Mouse (Mus musculus): ENCODE measurements at regions not wholly inside any gene's neighbourhood (a gene's known extent, or its start where the extent isn't known, plus 50 kb on each side); places are given as distances from the start of the nearest gene placed in this dataset.
A peak's percentile ranks its signal among the peaks of the same experiment; 100 is the strongest.

DNA sequence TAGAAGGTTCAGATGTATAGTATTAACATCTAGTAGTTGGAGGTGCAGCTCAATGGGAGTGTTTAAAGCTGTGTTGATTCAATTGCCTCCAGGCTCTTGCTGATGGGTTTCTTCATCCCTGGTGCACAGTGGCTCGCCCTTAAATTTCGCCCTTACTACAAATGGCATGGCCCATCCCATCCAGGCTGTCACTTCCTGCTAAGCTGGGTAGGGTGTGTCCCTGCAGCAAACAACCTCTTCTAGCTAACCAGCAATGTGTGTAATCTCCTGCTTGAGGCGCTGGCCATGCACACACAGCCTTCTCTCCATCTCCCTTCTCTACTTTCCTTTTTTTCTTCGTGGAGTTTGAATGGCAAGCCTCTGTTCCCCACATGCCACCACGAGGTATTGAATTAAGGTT, 238.1 kb upstream of the Id2 start:
- ATAC-seq (replicated peaks in 1 of 2; ENCODE audit: insufficient read depth in 1 of 2, low FRiP score in 2 of 2, low TSS enrichment in 1 of 2, low read depth in 1 of 2, poor library complexity in 2 of 2, severe bottlenecking in 2 of 2): peak in 1 of 2 experiments; percentile 18; a peak in 1 of 4 replicates

DNA sequence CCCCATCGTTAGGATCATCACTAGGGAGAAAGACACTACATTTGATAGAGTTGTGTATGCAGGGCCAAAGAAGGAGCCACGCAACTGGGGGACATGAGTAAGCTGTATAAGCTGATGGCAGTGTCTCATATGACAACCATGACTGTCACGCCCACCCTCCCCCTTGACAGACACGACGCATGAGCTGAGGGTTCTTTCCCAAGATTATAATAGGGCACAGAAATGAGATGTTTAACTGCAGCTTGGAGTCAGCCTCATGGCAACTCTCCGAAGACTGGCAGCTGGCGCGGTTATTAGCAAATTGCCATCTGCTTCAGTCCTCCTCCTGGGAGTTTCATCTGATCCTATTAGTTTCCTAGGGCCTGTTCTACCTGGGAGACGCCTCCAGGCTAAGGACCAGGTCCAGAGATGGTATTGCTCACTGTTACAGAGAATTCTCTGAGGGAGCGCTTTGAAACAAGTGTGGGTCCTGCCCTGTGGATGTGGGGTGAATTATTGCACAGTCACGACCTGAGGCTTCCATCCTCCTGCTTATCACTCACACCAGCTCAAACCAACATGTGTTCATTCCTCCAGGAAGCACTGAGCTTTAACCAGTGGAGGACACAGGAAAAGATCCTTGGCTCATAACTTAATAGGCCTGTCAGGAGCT, 235.6 kb upstream of the Id2 start:
- ATAC-seq (replicated peaks in 1 of 2; ENCODE audit: insufficient read depth in 1 of 2, low FRiP score in 2 of 2, low TSS enrichment in 1 of 2, low read depth in 1 of 2, poor library complexity in 2 of 2, severe bottlenecking in 2 of 2): no peak

DNA sequence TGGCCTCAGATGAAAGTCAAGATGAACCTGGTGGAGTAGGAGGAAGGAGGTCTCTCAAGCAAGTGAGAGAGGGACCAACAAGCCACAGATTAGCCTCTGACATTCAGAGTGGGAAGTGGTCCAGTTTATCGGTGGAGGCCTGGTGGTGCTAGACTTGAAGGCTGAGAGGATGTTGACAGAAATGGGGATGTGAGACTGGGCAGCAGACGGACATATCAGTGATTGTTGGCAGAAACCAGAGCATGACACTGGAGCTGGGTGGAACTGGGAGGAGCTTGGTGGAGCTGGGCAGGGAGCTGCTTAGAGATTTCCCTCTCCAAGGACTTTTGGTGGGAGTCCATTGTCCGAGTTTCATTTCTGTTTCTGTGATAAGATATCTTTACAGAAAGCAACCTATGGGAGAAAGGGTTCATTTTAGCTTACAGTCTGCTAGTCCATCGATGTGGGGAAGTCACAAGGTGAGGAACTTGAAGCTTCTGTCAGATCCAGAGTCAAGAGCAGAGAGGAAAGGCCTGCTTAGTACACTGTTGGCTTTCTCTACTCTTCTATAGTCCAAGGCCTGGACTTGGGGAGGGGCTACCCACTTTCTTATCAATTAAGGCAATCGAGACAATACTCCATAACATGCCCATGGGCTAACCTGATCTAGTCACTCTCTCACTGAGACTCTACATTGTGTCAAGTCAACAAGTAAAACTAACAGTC, 233.2 kb upstream of the Id2 start:
- peak; percentile 47 to 62; a peak in 3 of 4 replicates for ATAC-seq (replicated peaks in 1 of 2; ENCODE audit: insufficient read depth in 1 of 2, low FRiP score in 2 of 2, low TSS enrichment in 1 of 2, low read depth in 1 of 2, poor library complexity in 2 of 2, severe bottlenecking in 2 of 2)

DNA sequence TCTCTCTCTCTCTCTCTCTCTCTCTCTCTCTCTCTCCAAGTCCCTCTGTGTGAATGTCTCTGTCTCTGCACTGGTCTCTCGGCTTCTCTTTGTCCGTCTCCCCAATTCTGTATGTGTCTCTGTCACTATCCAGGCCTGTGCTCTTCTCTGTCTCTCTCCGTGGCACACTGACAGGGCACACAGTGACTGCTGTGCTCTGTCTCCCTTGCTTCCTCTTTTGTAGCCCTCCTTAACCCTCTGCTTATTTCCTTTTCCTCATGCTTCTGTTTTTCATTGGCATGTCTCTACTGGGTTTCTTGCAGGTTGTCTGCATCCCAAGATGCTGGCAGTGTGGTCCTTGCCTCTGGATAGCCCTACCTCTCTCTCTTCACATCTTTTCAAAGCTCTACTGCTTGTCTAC, 229.0 kb upstream of the Id2 start:
- peak; percentile 58 to 71 for ATAC-seq (replicated peaks in 1 of 2; ENCODE audit: insufficient read depth in 1 of 2, low FRiP score in 2 of 2, low TSS enrichment in 1 of 2, low read depth in 1 of 2, poor library complexity in 2 of 2, severe bottlenecking in 2 of 2)

DNA sequence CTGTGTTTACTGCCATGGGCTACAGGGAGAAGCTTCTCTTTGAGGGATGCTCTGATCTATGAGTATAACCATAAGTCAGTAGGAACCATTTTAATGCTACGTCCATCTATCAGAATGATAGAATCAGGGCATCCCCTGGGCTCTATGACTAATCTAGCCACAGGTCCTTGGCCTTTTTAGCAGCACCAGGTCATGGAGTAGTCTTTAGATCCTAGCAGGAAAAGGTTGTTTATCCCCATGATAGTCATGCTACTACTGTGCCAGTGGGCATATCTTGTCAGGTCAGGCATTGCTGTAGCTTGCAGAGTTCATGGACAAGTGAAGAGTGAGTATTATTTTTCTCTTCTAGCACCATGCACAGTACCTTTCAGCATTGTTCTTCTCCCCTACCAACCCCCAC, 226.2 kb upstream of the Id2 start:
- no peak for ATAC-seq (replicated peaks in 1 of 2; ENCODE audit: insufficient read depth in 1 of 2, low FRiP score in 2 of 2, low TSS enrichment in 1 of 2, low read depth in 1 of 2, poor library complexity in 2 of 2, severe bottlenecking in 2 of 2)

DNA sequence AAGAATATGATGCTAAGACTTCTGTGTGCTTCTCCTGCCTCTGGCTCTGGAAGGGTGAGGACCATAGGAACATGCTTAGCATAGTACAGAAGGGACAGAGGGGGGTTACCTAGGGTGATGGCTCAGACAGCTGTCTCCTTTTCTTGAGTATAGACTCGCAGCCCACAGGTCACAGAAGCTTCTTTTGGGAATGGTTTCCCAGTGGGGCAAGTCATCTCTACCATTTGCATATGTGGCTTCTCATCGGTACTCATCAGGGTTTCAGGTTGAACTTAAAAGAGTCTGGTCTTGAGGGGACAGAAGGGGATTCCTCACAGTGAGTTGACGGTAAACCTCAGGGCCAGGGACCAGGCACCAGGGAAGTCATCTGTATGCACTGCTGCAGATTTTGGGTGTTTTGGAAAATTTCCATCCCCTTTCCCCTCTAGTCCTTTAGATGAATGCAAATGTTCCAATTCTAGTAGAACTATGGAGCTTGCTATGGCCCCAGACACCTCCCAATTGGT, 223.4 kb upstream of the Id2 start:
- 0 out of 4 replicates have a peak, but pooled peaks of 1 of the 2 experiments have one; percentile 27 for ATAC-seq (replicated peaks in 1 of 2; ENCODE audit: insufficient read depth in 1 of 2, low FRiP score in 2 of 2, low TSS enrichment in 1 of 2, low read depth in 1 of 2, poor library complexity in 2 of 2, severe bottlenecking in 2 of 2)

DNA sequence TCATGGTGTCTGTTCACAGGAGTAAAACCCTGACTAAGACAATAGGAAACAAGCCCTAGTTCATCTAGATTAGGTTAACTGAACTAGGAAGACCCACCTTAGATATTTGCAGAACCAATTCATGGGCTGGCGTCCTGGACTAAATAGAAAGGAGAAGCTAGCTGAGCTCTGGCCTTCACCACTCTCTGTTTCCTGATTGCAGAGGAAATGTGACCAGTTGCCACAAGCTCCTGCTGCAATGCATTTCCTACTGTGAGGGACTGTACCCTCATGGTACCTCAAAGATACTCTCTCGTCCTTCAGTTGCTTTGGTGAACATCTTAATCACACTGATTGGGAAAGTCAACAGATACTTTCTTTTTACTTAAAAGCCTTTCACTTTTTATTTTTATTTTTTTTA, 222.9 kb upstream of the Id2 start:
- ATAC-seq (replicated peaks in 1 of 2; ENCODE audit: insufficient read depth in 1 of 2, low FRiP score in 2 of 2, low TSS enrichment in 1 of 2, low read depth in 1 of 2, poor library complexity in 2 of 2, severe bottlenecking in 2 of 2): peak; percentile 20 to 78; a peak in 2 of 4 replicates

DNA sequence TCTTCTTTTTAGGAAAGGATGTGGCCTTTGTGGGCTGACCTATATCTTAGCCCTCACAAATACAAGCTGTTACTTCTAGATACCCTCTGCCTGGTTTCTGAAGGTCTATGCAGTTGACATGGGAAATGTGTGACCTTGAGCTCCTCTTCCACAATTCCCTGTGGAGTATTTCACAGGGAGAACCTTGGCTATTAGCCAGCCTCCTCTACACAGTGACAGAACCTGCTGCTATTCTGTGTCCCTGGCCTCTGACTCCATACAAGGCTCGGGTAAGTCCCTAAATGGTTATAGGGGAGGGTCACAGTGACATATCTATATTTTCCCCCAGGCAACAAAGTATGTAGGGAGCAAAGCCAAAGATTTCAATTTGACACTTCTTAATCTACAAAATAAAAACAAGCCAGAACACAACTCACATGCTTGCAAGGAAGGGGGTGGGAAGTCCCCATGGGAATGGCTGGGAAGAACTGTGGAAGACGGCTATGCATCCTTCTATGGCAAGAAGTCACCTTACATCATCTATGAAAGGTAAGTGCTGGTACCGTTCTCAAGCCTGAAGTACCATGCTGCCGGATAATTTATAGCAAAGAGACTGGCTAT, 221.2 kb upstream of the Id2 start:
- no peak for ATAC-seq (replicated peaks in 1 of 2; ENCODE audit: insufficient read depth in 1 of 2, low FRiP score in 2 of 2, low TSS enrichment in 1 of 2, low read depth in 1 of 2, poor library complexity in 2 of 2, severe bottlenecking in 2 of 2)

DNA sequence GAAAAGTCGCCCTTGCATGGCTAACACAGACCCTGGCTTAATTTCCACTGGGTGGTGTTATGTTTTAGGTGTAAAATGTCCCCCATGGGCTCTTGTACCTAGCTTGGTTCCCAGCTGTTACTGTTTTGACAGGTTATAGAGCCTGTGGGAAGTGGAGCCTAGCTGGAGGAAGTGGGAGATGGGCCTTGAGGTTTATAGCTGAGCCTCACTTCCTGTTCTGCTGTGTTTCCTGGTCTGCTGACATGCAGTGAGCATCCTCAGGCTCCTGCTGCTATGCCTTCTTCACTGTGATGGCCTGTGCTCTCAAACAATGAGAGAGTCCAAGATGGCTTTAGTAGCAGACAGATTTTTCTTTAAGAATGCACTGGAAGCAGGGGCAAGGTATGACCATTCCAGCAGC, 219.0 kb upstream of the Id2 start:
- peak in 1 of 2 experiments; percentile 61; a peak in 2 of 4 replicates for ATAC-seq (replicated peaks in 1 of 2; ENCODE audit: insufficient read depth in 1 of 2, low FRiP score in 2 of 2, low TSS enrichment in 1 of 2, low read depth in 1 of 2, poor library complexity in 2 of 2, severe bottlenecking in 2 of 2)

DNA sequence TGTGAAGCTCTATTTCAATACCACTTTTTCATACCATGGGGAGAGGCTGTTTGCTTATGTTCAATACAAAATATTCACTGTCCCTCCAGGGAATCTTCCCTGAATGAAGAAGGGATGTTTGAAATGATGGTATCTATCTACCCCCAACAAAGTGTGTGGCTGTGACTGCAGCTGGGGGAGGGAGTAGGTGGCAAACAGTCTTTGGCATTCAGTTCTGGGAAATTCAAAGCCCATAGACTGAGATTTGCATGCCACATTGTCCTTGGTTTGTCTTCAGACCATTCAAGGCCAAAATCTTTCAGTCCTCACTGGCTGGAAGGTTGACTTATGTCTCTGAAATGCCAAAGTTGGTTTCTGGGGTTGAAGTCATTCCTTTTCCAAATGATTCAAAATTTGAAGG, 216.3 kb upstream of the Id2 start:
- ATAC-seq (replicated peaks in 1 of 2; ENCODE audit: insufficient read depth in 1 of 2, low FRiP score in 2 of 2, low TSS enrichment in 1 of 2, low read depth in 1 of 2, poor library complexity in 2 of 2, severe bottlenecking in 2 of 2): no peak

DNA sequence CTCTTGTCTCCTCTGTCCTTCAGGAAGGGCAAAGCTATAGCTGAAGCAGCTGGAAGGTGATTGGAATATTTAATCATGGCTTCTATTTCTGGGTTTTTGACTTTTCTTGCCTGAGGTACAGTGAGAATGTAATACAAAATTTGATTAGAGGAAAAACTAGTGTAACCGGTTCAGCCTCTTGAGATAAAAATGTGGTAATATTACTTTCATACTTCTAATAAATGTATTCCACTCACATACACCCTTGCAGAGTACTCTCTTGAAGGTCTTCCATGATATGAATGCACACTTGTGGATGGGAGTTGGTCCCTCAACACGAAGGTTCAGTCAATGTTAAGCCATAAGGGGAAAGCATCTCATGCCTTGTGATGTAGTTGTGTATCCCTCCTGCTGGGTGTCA, 215.4 kb upstream of the Id2 start:
- no peak for ATAC-seq (replicated peaks in 1 of 2; ENCODE audit: insufficient read depth in 1 of 2, low FRiP score in 2 of 2, low TSS enrichment in 1 of 2, low read depth in 1 of 2, poor library complexity in 2 of 2, severe bottlenecking in 2 of 2)

DNA sequence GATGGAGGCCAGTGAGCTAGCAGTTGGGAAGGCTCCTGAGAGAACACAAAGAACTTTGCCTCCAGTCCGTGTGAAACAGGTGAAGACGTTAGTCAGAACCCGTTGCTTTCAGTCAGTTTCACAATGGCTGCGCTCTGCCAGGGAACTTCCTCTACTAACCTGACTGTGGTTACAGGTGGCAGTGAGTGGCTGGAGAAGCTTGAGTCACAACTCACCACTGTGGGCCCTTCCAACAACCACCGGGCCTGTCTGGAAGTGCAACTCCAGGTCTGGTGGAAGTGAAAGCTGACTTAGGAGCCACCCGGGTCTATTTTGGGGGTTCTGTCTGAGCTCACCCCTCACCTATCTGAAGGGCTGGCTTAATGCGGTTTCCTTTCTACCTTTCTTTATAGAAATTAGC, 214.8 kb upstream of the Id2 start:
- peak; percentile 82 to 84 for ATAC-seq (replicated peaks in 1 of 2; ENCODE audit: insufficient read depth in 1 of 2, low FRiP score in 2 of 2, low TSS enrichment in 1 of 2, low read depth in 1 of 2, poor library complexity in 2 of 2, severe bottlenecking in 2 of 2)

DNA sequence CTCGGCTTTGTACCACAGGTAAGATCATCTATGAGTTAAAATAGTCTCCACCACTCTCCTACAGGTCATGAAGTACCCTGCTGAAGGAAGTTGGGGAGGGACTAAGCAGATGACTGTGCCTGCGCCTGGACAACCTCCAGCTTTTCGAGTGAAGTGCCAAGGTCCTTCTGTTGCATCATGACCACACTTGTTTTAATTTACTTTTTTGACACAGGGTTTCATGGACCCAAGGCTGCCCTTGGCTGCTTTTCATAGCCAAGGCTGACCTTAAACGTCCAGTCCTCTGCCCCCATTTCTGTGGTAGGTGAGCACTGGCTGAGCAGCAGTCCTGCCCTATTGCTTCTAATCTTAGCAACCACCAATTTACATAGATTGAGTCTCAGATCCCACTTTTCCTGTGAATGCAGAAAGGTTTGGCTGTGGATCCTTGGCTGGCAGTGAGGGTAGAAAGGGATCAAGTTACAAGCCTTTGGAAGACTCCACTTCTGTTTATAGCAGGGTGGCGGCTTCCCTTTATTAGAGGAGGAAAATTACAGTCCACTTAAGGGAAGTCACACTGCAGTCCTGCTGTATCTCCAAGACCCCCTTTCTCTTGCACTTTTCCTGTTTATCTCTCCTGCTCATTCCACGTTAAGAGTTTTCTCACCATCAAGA, 213.5 kb upstream of the Id2 start:
- ATAC-seq (replicated peaks in 1 of 2; ENCODE audit: insufficient read depth in 1 of 2, low FRiP score in 2 of 2, low TSS enrichment in 1 of 2, low read depth in 1 of 2, poor library complexity in 2 of 2, severe bottlenecking in 2 of 2): peak in 1 of 2 experiments; percentile 33; a peak in 1 of 4 replicates

DNA sequence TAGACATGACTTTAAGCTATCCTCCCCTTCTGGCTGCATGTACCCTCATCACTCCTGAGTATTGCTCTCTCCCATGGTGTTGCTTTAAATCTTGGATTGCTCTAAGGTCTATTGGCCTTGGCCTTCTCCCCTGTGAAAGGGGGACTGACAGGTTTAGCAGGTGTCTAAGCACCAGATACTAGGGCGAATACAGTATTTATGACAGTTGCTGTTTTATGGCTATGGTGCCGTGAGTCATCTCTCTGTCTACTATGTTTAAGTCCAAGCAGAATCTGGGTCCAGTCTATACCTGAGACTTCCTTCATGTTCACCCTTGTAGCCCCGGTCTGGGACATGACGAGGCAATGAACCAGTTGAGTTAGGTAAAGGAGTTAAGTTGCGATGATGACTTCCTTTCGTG, 212.3 kb upstream of the Id2 start:
- no peak for ATAC-seq (replicated peaks in 1 of 2; ENCODE audit: insufficient read depth in 1 of 2, low FRiP score in 2 of 2, low TSS enrichment in 1 of 2, low read depth in 1 of 2, poor library complexity in 2 of 2, severe bottlenecking in 2 of 2)

DNA sequence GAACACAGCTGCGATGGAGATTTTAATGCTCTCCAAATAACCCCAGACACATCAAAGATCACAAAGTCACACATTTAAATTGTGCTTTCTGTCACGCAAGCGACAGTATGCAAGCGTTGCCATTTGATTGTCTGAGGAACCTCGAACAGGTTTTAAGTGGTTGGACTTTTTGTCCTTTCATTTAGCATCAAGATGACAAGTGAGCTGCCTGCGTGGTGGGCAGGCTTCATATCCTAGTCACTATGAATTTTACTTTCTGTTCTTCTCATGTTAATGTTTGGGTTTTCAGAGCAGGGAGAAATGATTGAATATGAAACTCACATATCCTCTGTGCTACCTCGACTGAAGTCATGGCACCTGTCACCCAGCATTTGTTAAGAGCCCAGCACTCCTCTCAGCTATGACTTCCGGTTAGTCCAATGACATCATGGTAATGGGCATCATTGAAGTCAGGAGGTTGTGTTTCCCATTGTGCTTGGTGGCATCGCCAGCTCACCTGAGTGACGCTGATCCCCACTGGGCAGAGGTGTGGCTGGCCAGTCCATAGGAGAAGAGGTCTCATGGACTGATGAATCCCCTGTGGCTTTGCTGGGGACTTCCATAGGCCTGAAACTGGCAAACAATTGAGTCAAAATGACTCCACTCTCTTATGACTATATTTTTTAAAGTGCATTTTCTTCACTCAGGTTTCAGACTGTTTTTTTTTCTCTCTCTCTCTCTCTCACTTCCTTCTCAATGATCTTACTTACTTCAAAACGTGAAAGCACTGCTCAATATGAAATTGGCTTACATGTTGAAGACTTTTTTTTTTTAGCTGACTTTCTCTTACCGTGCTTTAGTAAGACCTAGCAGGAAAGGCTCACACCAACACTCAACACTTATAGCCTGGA, 209.1 kb upstream of the Id2 start:
- ATAC-seq (replicated peaks in 1 of 2; ENCODE audit: insufficient read depth in 1 of 2, low FRiP score in 2 of 2, low TSS enrichment in 1 of 2, low read depth in 1 of 2, poor library complexity in 2 of 2, severe bottlenecking in 2 of 2): no peak

DNA sequence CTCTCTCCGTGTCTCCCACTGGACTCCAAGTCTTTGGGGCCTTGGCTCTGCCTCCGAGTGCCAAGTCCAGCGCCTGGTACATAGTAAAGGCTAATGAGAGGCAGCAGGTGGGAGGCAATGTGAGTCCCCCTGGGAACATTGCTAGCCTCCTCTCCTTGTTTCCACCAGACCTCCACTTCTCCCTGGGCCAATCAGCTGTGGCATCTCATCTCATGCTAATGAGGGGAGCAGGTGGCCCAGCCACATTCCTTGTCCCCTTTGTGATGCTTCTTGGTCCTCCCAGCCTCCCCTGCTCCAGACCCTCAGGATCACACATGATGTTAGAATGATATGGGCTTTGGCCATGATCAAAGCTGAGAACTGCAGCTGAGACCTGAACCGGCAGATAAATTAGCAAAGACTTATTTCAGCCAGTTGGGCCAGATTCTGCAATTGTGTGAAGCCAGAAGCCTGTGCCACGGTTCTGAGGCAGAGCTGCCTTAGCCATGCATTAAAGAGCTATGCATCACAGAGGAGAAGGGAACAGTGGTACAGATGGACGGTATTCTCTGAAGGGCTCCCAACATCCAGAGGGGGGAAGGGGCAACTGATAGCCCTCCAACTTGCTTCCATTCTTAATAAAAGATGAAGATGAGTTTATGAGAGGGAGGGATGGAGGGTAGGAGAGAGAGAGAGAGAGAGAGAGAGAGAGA, 208.0 kb upstream of the Id2 start:
- no peak for ATAC-seq (replicated peaks in 1 of 2; ENCODE audit: insufficient read depth in 1 of 2, low FRiP score in 2 of 2, low TSS enrichment in 1 of 2, low read depth in 1 of 2, poor library complexity in 2 of 2, severe bottlenecking in 2 of 2)
